Mouse (Mus musculus) 3134 (cell line): Measurements from ENCODE around the gene Defb41.
"Not testable (repeated sequence)": the region's sequence is repeated elsewhere in the genome, so short reads cannot be mapped to it uniquely, and the experiment has no call there.

Experiments
- DNase-seq: peaks from one replicate; pipeline ENCODE4 v3.0.0-alpha.2; 2011; ENCODE audit warnings: low spot score; ENCODE audit not compliant: insufficient read length; ENCODE audit errors: extremely low read depth

The Defb41 gene

GRCm38 (mm10) chr1:18265038-18265437, at the start of gene Defb41:
TSS of gene Defb41 (minus strand) at chr1:18265138.
- DNase-seq, result no peak

GRCm38 (mm10) chr1:18308474-18308829, 43.5 kb upstream of the Defb41 start:
- no peak for DNase-seq

DNA sequence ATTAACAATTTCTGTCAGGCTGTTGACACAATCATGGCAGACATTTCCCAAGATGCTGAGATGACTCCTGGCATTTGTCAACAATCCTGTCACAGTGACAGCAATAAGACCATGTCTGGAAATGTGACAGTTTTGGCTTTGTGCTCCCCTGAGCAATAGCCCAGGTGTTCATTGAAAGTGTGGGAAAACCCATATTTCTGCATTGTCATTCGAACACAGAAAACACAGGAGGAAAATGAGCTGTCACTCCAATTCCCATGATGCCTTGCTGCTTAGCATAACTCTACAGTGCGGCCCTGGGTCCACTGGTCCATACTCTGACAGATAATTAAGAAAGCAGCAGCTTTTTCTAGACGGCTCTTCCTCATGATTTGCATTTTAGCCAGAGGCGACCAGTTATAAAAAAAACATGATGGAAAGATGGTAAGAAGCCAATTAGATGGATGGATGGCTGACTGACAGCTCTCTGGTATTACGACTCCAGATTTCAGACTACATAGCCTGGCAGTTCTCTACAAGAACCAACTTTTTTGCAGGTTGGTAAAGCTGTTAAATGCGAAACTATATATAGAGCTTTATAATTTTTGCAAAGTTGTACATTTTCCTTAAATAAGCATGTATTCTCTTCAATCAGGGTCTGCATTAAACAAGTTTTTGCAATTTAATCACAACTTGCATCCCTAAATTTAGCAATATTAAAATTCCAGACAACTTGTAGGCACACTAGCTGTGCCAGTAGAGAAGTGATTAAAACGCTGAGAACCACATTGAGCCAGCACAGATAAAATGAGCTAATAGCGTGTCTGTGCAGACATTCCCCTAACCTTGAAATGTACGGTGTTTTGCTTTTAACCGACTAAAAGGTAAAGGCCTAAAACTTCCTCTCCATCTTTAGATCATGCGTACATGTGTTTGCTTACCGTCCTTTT, 42.9 kb upstream of the Defb41 start:
- no peak for DNase-seq

GRCm38 (mm10) chr1:18292515-18292914, 27.6 kb upstream of the Defb41 start:
- DNase-seq, result no peak

DNA sequence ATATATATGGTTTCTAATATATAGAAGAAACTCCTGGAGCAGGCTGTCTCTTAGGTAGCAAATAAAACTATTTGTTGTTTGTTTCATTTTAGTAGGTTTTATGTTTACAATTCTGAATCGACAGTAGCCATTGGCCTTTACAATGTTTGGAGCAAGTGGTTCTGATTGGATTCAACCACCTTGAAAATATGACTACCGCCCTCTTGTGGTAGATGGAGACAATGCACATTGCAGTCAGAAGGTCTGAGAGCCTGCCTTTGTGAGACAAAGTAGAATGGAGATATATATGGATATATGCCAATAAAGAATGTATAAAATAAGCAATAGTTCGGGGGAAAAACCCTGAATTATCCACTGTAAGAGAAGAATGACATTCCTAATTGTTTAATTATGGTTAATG, 23.9 kb upstream of the Defb41 start:
- DNase-seq, result no peak

- DNase-seq, result no peak
Observed at GRCm38 (mm10) chr1:18287371-18287770, 22.4 kb upstream of the Defb41 start.

DNA sequence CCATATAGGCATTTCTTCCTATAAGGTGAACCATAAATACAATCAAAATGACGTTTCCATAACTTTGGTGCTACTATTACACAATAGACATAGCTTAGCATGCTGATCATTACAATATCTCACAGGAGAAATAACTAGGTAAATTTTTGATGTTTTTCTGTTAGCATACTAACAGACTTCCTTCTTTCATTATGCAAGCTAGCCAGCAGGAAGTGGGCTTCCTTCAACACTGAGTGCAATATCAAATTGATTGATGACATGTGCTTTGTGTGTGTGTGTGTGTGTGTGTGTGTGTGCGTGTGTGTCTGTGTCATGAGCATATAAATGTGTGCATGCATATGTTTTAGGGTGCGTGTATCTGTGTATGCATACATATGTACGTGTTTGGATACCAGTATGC, 6.2 kb upstream of the Defb41 start:
- DNase-seq, result no peak

DNA sequence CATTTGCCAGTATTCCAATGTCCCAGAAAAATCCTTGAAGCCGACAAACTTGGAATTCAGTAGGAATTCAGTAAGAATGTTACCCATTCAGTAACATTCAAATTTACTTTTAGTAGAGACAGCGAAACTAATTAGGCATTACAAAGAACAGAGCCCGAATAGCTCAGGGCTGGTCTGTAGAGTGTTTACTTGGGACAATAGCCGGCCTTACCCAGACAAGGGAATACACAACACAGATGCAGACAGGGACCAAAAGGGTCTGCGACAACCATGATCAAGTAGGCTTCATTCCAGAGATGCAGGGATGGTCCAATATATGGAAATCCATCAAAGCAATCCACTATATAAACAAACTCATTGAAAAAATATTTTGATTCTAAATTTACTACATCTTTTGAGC, 3.9 kb upstream of the Defb41 start:
- DNase-seq, result no peak

DNA sequence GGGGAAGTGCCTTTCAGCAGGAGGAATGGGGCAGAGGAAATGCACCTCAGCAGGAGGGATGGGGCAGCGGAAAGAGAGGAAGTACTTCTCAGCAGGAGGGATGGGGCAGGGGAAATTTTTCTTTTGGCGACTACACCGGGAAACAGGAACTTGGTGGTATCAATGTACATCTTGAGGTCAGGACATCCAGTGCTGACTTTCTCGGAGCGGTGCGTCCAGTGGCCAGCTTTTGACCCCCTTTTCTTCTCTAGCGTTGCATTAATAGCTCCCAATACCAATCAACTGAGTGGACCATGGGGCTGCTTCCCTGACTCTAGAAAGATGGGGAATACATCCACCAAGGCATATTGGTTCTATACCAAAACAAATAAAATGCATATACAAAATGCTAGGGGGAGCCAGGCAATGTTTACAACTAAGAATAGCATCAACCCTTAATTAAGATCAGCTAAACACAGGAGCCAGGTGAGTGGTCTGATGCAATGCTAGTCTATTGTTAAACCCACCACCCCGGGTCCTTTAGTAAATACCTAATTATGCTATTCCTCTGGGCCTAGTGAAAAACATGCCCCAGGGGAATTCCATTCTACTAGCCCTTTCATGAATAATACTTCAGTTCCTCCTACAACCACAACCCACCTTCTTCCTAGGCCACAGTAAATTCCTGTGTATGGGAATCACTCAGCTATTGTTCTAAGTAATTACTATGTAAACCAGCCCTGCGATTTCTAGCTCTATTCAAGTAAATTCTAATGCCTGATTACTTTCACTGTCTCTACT, 18.9 kb downstream of the Defb41 start:
- DNase-seq, result not testable (repeated sequence)

DNA sequence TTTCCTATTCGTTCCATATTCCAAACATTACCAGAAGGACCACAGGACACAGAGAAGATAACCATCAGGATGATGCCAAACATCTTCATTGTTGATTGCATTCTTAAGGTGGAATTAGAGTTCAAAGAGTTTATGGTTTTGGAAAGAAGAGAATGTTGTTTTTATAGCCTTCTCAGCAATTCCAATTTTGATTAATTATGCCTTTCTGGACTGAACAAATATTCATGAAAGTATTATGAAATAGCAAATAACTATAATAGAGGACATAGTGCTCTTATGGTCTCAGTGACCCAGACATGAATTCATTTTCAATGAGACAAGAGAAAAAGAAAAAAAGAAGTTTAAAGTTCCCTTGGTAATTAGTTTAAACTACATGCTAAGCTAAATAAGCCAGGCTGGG, 27.6 kb downstream of the Defb41 start, which contains the start of gene Defb18:
TSS of gene Defb18 (minus strand) at position 101 of the 400 bp plus-strand sequence.
- DNase-seq, result no peak

- no peak for DNase-seq
Observed at GRCm38 (mm10) chr1:18223385-18223945, 41.5 kb downstream of the Defb41 start.
